Mouse (Mus musculus): ENCODE data around the gene Med11. TPM values are rescaled to one million over a fixed set of nuclear protein-coding genes. Genes with fewer than 3 reads are reported as not detected.
A peak's percentile ranks its signal among the peaks of the same experiment; 100 is the strongest.
"Not testable (repeated sequence)": the region's sequence is repeated elsewhere in the genome, so short reads cannot be mapped to it uniquely, and the experiment has no call there.

Med11 gene
- total RNA-seq, 2 experiments from 2014 or later, result 12.3 to 13.2 TPM

- no peak for DNase-seq
Measured at GRCm38 (mm10) chr11:70447373-70447772, 4.3 kb upstream of the Med11 start.

GRCm38 (mm10) chr11:70450926-70451325, 793 bp upstream of the Med11 start:
- no peak for DNase-seq

- no peak for DNase-seq
Measured at GRCm38 (mm10) chr11:70453261-70454044, 1.7 kb downstream of the Med11 start.

GRCm38 (mm10) chr11:70458688-70459600, 7.2 kb downstream of the Med11 start, which contains the start of gene Zmynd15:
TSS of gene Zmynd15 (plus strand) at chr11:70459433.
- no peak for DNase-seq

GRCm38 (mm10) chr11:70459601-70460101, 7.9 kb downstream of the Med11 start, which contains the start of gene Cxcl16:
TSS of gene Cxcl16 (minus strand) at chr11:70459984.
- peak; percentile 53 for DNase-seq

GRCm38 (mm10) chr11:70463970-70464369, 12.3 kb downstream of the Med11 start:
- no peak for DNase-seq

GRCm38 (mm10) chr11:70465211-70465610, 13.5 kb downstream of the Med11 start:
- no peak for DNase-seq

- DNase-seq, result peak; percentile 65
Measured at GRCm38 (mm10) chr11:70465824-70466223, 14.1 kb downstream of the Med11 start.

- DNase-seq, result no peak
Measured at GRCm38 (mm10) chr11:70467902-70468619, 16.3 kb downstream of the Med11 start.

- no peak for DNase-seq
Measured at GRCm38 (mm10) chr11:70469764-70470163, 18.0 kb downstream of the Med11 start.

GRCm38 (mm10) chr11:70472716-70473115, 21.0 kb downstream of the Med11 start:
- no peak for DNase-seq

GRCm38 (mm10) chr11:70473291-70473690, 21.6 kb downstream of the Med11 start:
- DNase-seq, result not testable (repeated sequence)

GRCm38 (mm10) chr11:70474872-70475534, 23.3 kb downstream of the Med11 start:
- no peak for DNase-seq

- DNase-seq, result no peak
Measured at GRCm38 (mm10) chr11:70485498-70485897, 33.8 kb downstream of the Med11 start.

GRCm38 (mm10) chr11:70487816-70488215, 36.1 kb downstream of the Med11 start:
- DNase-seq, result peak; percentile 44

- no peak for DNase-seq
Measured at GRCm38 (mm10) chr11:70489138-70489537, 37.4 kb downstream of the Med11 start.

GRCm38 (mm10) chr11:70489684-70490083, 38.0 kb downstream of the Med11 start:
- DNase-seq, result no peak

GRCm38 (mm10) chr11:70499566-70500475, 48.1 kb downstream of the Med11 start:
- peak; percentile 32 for DNase-seq

- DNase-seq, result no peak
Measured at GRCm38 (mm10) chr11:70500476-70500812, 48.7 kb downstream of the Med11 start.

GRCm38 (mm10) chr11:70502018-70502417, 50.3 kb downstream of the Med11 start:
- no peak for DNase-seq

Data from heart, postnatal 4 days (tissue).